Mouse (Mus musculus) neural tube, embryonic 15.5 days (tissue): Measurements from ENCODE around the gene Zfp790. TPM values are rescaled to one million over a fixed set of nuclear protein-coding genes. Genes with fewer than 3 reads are reported as not detected.
A peak's percentile ranks its signal among the peaks of the same experiment; 100 is the strongest.
"Not testable (repeated sequence)": the region's sequence is repeated elsewhere in the genome, so short reads cannot be mapped to it uniquely, and the experiment has no call there.

Experiments
- ATAC-seq: fragments of 200-750 bp; cut with Nextera tagmentation; 2 replicates; pipeline ENCODE4 v1.8.0; 2017; ENCODE audit warnings: mild to moderate bottlenecking, moderate TSS enrichment, moderate library complexity; ENCODE audit not compliant: low FRiP score
- H3K27ac ChIP-seq: fragments of 300-500 bp; sonication (generic); replicated peaks from 2 replicates; pipeline ENCODE4 v1.5.1; 2015; ENCODE audit warnings: mild to moderate bottlenecking, inconsistent platforms
- H3K27me3 ChIP-seq: fragments of 300-500 bp; sonication (generic); replicated peaks from 2 replicates; pipeline ENCODE4 v1.6.1; 2015; ENCODE audit warnings: inconsistent platforms
- H3K36me3 ChIP-seq: fragments of 300-500 bp; sonication (generic); 2 replicates; pipeline ENCODE4 v1.6.1; 2015; ENCODE audit warnings: inconsistent platforms
- H3K4me1 ChIP-seq: fragments of 300-500 bp; sonication (generic); 2 replicates; pipeline ENCODE4 v1.6.1; 2015; ENCODE audit warnings: inconsistent platforms
- H3K4me2 ChIP-seq: fragments of 300-500 bp; sonication (generic); 2 replicates; pipeline ENCODE4 v1.6.1; 2015; ENCODE audit warnings: inconsistent platforms, mild to moderate bottlenecking, moderate library complexity
- H3K4me3 ChIP-seq: fragments of 300-500 bp; sonication (generic); replicated peaks from 2 replicates; pipeline ENCODE4 v1.5.1; 2015; ENCODE audit warnings: mild to moderate bottlenecking, inconsistent platforms
- H3K9ac ChIP-seq: fragments of 300-500 bp; sonication (generic); replicated peaks from 2 replicates; pipeline ENCODE4 v1.6.1; 2015; ENCODE audit warnings: mild to moderate bottlenecking, inconsistent platforms
- H3K9me3 ChIP-seq: fragments of 300-500 bp; sonication (generic); replicated peaks from 2 replicates; pipeline ENCODE4 v1.6.1; 2016; ENCODE audit warnings: inconsistent platforms
- WGBS: fragments of 180-500 bp; shearing (Covaris S2); methylation state at CpG from one replicate; pipeline ENCODE4 v1.1.7; 2015; ENCODE audit warnings: mixed read lengths; 5-methylcytosine and 5-hydroxymethylcytosine counted together
- microRNA counts: library from miRNA; unstranded; fragments of <30 nt; microRNA quantifications from one replicate; lab custom pipeline; 2016
- microRNA-seq: library from miRNA; unstranded; fragments of <30 nt; microRNA quantifications from one replicate; pipeline ENCODE4, GENCODE M21; 2017
- polyA plus RNA-seq: library from polyadenylated mRNA; unstranded; fragments of >200 nt; fragmentation: Nextera tagmentation; extraction: Ambion mirVana; gene quantifications from 2 replicates; pipeline ENCODE4 v1.2.1, GENCODE M21; 2015

The Zfp790 gene
- polyA plus RNA-seq, 1 experiment from 2014 or later: 23.4 TPM

DNA sequence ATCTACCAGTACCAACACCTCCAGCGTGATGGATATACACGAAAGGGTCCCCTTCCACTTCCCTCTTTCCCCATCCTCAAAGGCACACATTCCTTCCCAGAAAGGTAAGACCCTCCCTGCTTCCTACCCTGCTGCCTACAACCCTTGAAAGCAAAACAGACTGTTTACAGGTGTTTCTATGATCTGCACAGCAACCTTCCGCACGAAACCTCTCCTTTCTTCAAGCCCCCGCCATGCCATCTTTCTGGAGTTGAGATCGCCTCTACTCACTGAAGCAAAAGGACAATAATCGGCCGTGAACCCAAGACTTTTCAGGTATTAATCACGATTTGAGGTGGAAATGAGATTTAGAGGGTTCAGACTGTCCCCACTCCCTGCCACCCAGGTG, 36.9 kb downstream of the Zfp790 start:
- H3K36me3 ChIP-seq: peaks cover 24% of the 10 kb centered on the region
- peak overlapping the region; percentile 78 for H3K4me2 ChIP-seq
- peak overlapping the region; percentile 65 for H3K9ac ChIP-seq
- 56% methylated on average over 9 of the region's 9 CpGs for WGBS
- H3K4me3 ChIP-seq: peak overlapping the region; percentile 57
- H3K27ac ChIP-seq: peak overlapping the region; percentile 71
- peaks cover 12% of the 10 kb centered on the region for H3K4me1 ChIP-seq
- peak; percentile 28; the same call in 1 of the 2 replicates for ATAC-seq
- H3K9me3 ChIP-seq: no peaks in the 10 kb centered on the region
- H3K27me3 ChIP-seq: no peaks in the 10 kb centered on the region

- 2% methylated on average over 21 of the region's 21 CpGs for WGBS
- H3K36me3 ChIP-seq: peaks cover 24% of the 10 kb centered on the region
- peak within 1 kb of the TSS; percentile 65 for H3K9ac ChIP-seq
- ATAC-seq: peak; percentile 97
- H3K9me3 ChIP-seq: no peaks in the 10 kb centered on the region
- H3K4me1 ChIP-seq: peaks cover 12% of the 10 kb centered on the region
- no peaks in the 10 kb centered on the region for H3K27me3 ChIP-seq
- H3K4me2 ChIP-seq: peak within 1 kb of the TSS; percentile 78
- peak within 1 kb of the TSS; percentile 57 for H3K4me3 ChIP-seq
- H3K27ac ChIP-seq: peak within 1 kb of the TSS; percentile 71
Measured at GRCm38 (mm10) chr7:29853219-29853842, 37.4 kb downstream of the Zfp790 start, which contains the start of gene Zfp940. Zfp940 (minus strand) TSS chr7:29853669.

- Histone ChIP-seq H3K27ac (peak within 1 kb of the TSS; percentile 81), H3K4me1 (peaks cover 12% of the 10 kb centered on the region), H3K4me3 (peak within 1 kb of the TSS; percentile 75), H3K9ac (peak within 1 kb of the TSS; percentile 77), H3K9me3 (no peaks in the 10 kb centered on the region), H3K36me3 (peaks cover 10% of the 10 kb centered on the region; the same call in 1 of the 2 replicates), H3K27me3 (no peaks in the 10 kb centered on the region), H3K4me2 (peak within 1 kb of the TSS; percentile 73)
- 5% methylated on average over 32 of the region's 32 CpGs for WGBS
- peak; percentile 97 for ATAC-seq
Measured at GRCm38 (mm10) chr7:29859532-29860517, 43.9 kb downstream of the Zfp790 start, which contains the start of gene Zfp420. Zfp420 (plus strand) TSS chr7:29859979.

DNA sequence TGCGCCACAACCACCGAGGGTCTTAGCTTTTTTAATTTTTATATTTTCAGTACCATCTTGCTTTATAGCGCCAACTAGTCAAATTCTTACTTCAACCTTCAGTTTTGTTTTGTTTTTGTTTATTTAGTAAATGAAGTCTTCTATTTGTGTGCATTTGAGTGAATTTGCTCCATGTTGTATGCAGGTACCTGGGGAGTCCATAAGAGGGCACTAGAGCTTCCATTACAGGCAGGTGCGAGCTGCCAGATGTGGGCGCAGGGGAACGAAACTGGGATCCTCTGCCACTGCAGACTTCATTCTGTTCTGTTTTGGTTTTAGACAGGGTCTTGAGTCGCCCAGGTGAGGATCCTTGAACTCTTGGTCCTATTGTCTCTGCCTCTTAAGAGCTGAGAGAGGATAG, 45.7 kb downstream of the Zfp790 start:
- H3K27me3 ChIP-seq: no peaks in the 10 kb centered on the region
- H3K9ac ChIP-seq: no peak overlapping the region
- no peak overlapping the region for H3K4me2 ChIP-seq
- peaks cover 12% of the 10 kb centered on the region for H3K4me1 ChIP-seq
- no peak for ATAC-seq
- 95% methylated on average over 7 of the region's 7 CpGs for WGBS
- H3K36me3 ChIP-seq: peaks cover 10% of the 10 kb centered on the region; the same call in 1 of the 2 replicates
- no peak overlapping the region for H3K27ac ChIP-seq
- H3K4me3 ChIP-seq: no peak overlapping the region
- H3K9me3 ChIP-seq: no peaks in the 10 kb centered on the region

- no peak for ATAC-seq
- H3K36me3 ChIP-seq: peaks cover 73% of the 10 kb centered on the region
- H3K4me1 ChIP-seq: no peaks in the 10 kb centered on the region
- H3K4me2 ChIP-seq: no peak overlapping the region
- 94% methylated on average over 10 of the region's 10 CpGs for WGBS
- H3K9ac ChIP-seq: no peak overlapping the region
- no peak overlapping the region for H3K4me3 ChIP-seq
- peaks cover 34% of the 10 kb centered on the region for H3K9me3 ChIP-seq
- H3K27ac ChIP-seq: no peak overlapping the region
- no peaks in the 10 kb centered on the region for H3K27me3 ChIP-seq
Measured at GRCm38 (mm10) chr7:29874256-29874655, 58.3 kb downstream of the Zfp790 start.

- not testable (repeated sequence) for ATAC-seq, H3K9ac ChIP-seq, H3K4me2 ChIP-seq, H3K4me1 ChIP-seq, H3K27ac ChIP-seq, H3K27me3 ChIP-seq, H3K4me3 ChIP-seq
- WGBS: 97% methylated on average over 9 of the region's 9 CpGs
- Histone ChIP-seq H3K9me3 (peaks cover 29% of the 10 kb centered on the region), H3K36me3 (peaks cover 57% of the 10 kb centered on the region)
Measured at GRCm38 (mm10) chr7:29877561-29877960, 61.6 kb downstream of the Zfp790 start.

GRCm38 (mm10) chr7:29880056-29880455, 64.1 kb downstream of the Zfp790 start:
- no peaks in the 10 kb centered on the region for H3K4me1 ChIP-seq
- H3K9ac ChIP-seq: no peak overlapping the region
- WGBS: 77% methylated on average over 7 of the region's 7 CpGs
- ATAC-seq: no peak
- H3K36me3 ChIP-seq: peaks cover 38% of the 10 kb centered on the region
- no peak overlapping the region for H3K4me2 ChIP-seq
- H3K9me3 ChIP-seq: peaks cover 15% of the 10 kb centered on the region
- no peak overlapping the region for H3K27ac ChIP-seq
- no peak overlapping the region for H3K4me3 ChIP-seq
- no peaks in the 10 kb centered on the region for H3K27me3 ChIP-seq

MicroRNAs within 50 kb of the gene (microRNA counts, 519-probe panel; counts per million panel counts)
- microRNA mmu-miR-1964 (lab: Ali Mortazavi, UCI): 1,696 counts per million, percentile 26 among the panel's probes with 10 or more counts

Small RNAs within 50 kb of the gene (microRNA-seq; reads per million reads assigned to microRNA genes)
- 0.69 reads per million for gene Mir1964

Other genes starting within 250 kb of the Zfp790 start
- 0.11 and 0.27 TPM in 2 replicates for gene Catsperg2, start 89.1 kb upstream of the Zfp790 start, polyA plus RNA-seq
- gene Zfp84, start 47.6 kb upstream of the Zfp790 start, polyA plus RNA-seq: 13.2 and 14.1 TPM in 2 replicates
- gene Zfp30, start 32.1 kb upstream of the Zfp790 start, polyA plus RNA-seq: 10.2 and 11.8 TPM in 2 replicates
- 10.6 and 12.3 TPM in 2 replicates for gene Zfp940, start 37.6 kb downstream of the Zfp790 start, polyA plus RNA-seq
- 19.4 and 20.5 TPM in 2 replicates for gene Zfp420, start 43.9 kb downstream of the Zfp790 start, polyA plus RNA-seq
- 12.6 and 14.2 TPM in 2 replicates for gene Zfp27, start 90.5 kb downstream of the Zfp790 start, polyA plus RNA-seq
- gene Zfp383, start 92.1 kb downstream of the Zfp790 start, polyA plus RNA-seq: 5.1 and 6.1 TPM in 2 replicates
- 20.0 and 20.2 TPM in 2 replicates for gene Zfp74, start 138.0 kb downstream of the Zfp790 start, polyA plus RNA-seq
- gene Zfp568, start 167.8 kb downstream of the Zfp790 start, polyA plus RNA-seq: 5.1 and 6.9 TPM in 2 replicates
- gene Zfp14, start 235.3 kb downstream of the Zfp790 start, polyA plus RNA-seq: 8.4 and 11.2 TPM in 2 replicates